Mouse (Mus musculus): Measurements from ENCODE around the gene Fam8a1. TPM values are rescaled to one million over a fixed set of nuclear protein-coding genes. Genes with fewer than 3 reads are reported as not detected.

The Fam8a1 gene
- polyA plus RNA-seq, 1 experiment, result 92.8 TPM

- TF ChIP-seq CTCF (IDR thresholded peaks at IDR 0.05; ENCODE audit: borderline replicate concordance, insufficient read depth, low read length) (no peak), POLR2A (IDR thresholded peaks at IDR 0.05; ENCODE audit: low read depth, low read length) (no peak)
- Histone ChIP-seq H3K4me3 (ENCODE audit: insufficient read depth, low read length) (peak overlapping the region; percentile 81), H3K27ac (ENCODE audit: insufficient read depth, low read length) (peak overlapping the region; percentile 78), H3K4me1 (ENCODE audit: control insufficient read depth, insufficient read depth, low read length) (peaks cover 6% of the 10 kb centered on the region; the same call in 1 of the 2 replicates)
Observed at GRCm38 (mm10) chr13:46727038-46727836, 57.9 kb downstream of the Fam8a1 start.

Other genes with a start within 250 kb of the Fam8a1 start
- 24.8 and 27.6 TPM in 2 replicates for gene Cap2, start 167.7 kb upstream of the Fam8a1 start, polyA plus RNA-seq (2011; ENCODE audit: insufficient read length, low read depth, missing spikeins)
- 99.4 and 120 TPM in 2 replicates for gene Nup153, start 58.4 kb downstream of the Fam8a1 start, polyA plus RNA-seq (2011; ENCODE audit: insufficient read length, low read depth, missing spikeins)